Mouse (Mus musculus): ENCODE measurements at regions not wholly inside any gene's neighbourhood (a gene's known extent, or its start where the extent isn't known, plus 50 kb on each side); places are given as distances from the start of the nearest gene placed in this dataset.
"Not testable (repeated sequence)": the region's sequence is repeated elsewhere in the genome, so short reads cannot be mapped to it uniquely, and the experiment has no call there.

DNA sequence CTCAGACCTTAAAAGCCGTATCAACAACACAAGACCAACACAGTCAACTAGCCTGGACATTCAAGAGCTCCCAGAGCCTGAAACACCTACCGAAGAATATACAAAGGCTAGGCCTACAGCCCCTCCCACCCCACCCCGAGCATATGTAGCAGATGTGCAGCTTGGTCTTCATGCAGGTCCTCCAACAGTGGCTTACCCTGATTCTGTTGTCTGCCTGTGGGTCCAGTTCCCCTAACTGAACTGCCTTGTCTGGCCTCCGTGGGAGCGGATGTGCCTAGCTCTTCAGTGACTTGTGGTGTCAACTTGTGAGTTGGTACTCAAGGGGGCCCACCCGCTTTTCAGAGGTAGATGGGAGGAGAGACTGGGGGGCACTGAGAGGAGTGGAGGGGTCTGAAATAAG, 398.6 kb downstream of the Arl4a start:
- in situ Hi-C loops (cut with MboI; ENCODE audit: unreplicated experiment in 2 of 2), result loop anchor here in 1 of 2 experiments (10.0 kb wide), 1 partner anchor 466 kb away; no protein-coding TSS in a partner anchor

DNA sequence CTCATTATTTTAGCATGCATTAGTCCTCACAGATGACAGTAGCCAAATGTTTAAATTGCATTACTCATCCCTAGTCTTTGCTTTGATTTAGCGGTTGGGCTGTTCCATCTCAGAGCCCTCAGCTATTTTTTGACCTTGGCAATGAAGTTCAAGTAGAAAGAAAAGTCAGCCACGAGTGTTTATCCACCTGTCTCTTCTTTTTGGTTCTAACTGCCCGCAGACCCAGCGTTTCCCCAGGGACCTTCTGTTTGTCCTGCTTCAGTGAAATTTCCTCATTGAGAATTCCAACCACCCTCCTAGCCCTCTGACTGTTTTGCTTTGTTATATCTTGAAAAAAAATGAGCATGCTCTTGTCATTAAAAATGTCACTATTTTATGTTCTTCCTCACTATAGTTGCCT, 403.5 kb downstream of the Arl4a start:
- in situ Hi-C loops (cut with MboI; ENCODE audit: unreplicated experiment in 2 of 2), result loop anchor here in 1 of 2 experiments (10.0 kb wide), 1 partner anchor 470 kb away; no protein-coding TSS in a partner anchor

DNA sequence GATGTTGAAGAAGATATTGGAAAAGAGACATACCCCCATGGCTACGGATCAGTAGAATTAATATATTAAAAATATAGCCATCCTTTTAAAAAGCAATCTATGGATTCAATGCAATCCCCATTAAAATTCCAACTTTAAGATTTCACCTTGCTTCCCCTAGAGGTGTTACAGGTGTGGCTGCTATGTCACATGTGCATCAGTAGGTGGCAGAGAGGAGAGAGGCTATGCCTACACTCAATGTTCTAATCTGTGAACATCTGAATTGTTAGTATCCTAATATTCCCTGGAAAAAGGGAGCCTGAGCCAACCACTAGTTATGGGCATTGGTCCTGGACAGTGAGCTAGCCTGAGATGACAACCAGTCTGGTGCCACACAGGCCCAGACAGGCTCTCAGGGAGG, 416.6 kb downstream of the Arl4a start:
- in situ Hi-C loops (cut with MboI; ENCODE audit: unreplicated experiment in 2 of 2), result no loop called here

DNA sequence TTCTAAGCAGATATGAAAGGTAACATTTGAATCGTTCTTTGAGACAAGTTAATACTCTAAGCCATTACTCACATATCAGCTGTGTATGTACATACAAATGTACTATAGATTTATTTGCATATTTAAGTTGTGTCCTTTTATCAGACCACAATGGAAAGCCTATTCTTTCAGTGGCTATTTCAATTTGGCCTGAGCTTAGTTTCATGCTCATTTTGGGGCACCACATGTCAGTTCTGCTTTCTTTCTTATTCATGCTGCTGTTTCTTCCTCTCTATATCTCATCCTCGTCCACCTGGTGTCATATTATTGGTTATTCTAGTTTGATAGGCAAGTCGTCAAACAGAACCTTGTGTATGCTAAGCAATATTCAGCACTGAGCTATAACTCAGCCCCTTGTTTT, 432.5 kb downstream of the Arl4a start:
- in situ Hi-C loops (cut with MboI; ENCODE audit: unreplicated experiment in 2 of 2), result no loop called here

DNA sequence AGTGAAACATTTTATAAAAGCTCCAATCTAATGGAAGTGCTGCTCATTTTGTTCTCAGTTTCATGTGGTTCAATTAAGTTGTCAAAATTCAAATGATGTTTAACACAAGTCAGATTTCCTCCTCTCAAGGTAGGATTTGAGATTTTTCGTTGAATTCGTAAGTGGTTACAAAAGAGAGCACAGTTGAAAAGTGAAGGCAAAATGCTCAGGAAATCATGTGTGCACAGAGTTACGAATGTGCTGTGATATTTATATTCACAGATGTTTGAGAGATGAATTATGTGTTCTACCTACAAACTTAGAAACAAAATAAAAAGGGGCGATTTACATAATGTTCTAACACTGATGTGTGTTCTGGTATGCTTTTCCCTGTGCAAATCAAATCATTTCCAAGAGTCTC, 433.1 kb downstream of the Arl4a start:
- in situ Hi-C loops (cut with MboI; ENCODE audit: unreplicated experiment in 2 of 2), result no loop called here

DNA sequence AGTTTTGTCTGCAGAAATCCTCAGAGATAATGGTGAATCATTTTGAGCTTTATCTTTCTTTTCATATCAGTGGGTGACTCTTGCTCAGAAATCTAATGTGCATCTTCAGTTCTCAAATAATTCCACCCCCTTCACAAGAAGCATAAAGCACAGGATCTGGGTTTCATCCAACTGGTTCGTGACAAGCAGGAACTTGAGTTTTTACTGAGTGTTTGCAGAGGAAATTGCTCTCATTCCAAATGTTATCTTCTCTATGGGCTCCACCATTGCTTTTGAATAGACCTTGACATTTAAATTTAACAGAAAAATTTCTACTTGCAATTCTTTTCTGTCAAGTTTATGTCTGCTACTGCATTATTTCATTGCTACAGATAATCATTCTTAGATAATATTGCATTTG, 443.1 kb downstream of the Arl4a start:
- in situ Hi-C loops (cut with MboI; ENCODE audit: unreplicated experiment in 2 of 2), result no loop called here

DNA sequence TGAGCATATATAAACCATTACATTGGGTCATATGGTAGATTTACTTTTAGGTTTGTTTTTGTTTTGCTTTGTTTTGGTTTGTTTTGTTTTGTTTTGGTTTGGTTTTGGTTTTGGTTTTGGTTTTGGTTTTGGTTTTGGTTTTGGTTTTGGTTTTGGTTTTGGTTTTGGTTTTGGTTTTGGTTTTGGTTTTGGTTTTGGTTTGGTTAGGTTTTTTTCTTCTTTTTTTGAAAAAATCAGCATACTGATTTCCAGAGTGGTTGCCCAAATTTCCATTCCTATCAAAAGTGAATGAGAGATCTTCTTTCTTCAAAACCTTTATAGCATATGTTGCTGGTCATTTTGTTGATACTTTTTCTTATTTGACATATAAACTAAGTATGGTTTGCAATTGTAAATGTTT, 444.0 kb downstream of the Arl4a start:
- in situ Hi-C loops (cut with MboI; ENCODE audit: unreplicated experiment in 2 of 2), result not testable (repeated sequence)

DNA sequence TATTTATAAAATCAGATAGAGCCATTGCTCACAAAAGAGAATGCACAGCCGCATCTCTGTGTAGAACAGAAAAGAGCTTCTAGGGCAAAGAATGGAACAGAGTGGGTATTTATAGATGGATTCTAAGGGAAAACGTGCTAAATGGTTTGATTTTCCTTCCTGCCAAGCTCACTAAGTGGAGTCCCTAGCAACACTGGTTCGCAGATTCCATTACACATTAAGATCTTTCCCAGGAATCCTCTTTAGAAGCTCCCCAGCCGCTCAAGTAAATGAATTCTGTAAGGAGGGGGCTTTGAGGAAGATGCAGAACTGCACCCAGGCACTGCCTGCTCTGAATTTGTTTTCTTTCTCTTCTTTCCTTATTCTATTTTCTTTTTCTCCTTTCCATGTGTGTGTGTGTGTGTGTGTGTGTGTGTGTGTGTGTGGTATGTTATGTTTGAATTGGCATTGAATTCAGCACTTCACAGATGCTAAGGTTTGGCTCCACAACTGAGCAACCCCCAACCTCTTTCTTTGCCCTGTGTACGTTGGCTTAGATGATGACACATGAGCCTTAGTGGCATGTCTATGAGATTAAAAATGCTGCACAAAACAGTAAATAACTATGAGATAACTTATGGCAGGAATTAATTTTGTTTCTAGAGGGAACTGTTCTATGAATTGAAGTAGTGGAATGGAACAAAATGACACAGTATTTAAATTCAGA, 450.5 kb downstream of the Arl4a start:
- in situ Hi-C loops (cut with MboI; ENCODE audit: unreplicated experiment in 2 of 2), result no loop called here

DNA sequence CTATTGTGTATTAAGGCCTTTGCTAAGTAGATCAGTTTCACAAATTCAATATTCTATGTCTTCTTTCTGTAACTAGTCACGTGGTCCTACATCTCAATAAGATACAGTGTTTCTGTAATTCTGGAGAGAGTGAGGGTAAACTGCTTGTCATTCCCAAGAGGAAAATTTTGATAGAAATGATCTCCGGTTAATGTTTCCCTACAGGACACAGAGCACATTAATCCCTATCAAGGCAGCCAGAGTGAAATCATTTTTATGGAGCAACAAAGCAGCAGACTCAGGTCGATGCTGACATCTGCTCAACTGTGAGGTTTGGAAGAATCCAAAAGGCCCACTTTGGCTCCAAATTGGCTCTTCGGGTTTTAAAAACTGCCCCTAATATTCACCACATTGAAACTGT, 451.7 kb downstream of the Arl4a start:
- in situ Hi-C loops (cut with MboI; ENCODE audit: unreplicated experiment in 2 of 2), result no loop called here

DNA sequence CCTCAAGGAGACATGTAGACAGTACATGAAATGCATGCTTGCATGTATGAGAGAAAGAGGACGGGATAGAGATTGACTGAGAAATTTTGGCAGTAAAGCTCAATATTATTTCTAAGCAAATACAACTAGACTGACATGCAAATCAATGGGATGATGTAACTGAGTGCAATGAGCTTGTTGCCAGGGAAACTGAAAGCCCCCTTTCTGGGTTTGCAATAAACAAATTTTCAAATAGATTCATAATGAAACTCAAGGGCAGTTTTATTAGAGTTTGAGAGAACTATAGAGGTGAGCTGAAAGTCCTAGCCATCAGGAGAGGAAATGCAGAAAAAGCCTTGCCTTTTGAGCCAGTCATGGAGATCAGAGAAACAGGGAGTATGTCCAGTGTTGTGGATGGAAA, 460.2 kb downstream of the Arl4a start:
- in situ Hi-C loops (cut with MboI; ENCODE audit: unreplicated experiment in 2 of 2), result no loop called here

DNA sequence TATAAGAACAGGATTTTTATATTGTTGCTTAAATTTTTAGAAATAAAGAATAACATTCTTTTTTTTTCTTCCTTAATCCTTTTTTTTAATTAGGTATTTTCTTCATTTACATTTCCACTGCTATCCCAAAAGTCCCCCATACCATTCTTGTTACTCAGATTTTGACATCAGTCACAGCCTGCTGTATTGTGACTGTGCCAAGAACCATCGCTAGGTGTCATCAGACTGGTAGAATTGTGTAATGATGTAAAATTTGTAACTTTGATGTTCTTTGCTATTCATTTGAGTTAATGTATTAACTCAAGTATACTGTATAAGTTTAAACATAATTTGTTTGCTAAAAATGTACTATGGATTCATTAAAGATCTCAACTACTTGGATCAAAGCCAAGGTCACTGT, 465.0 kb downstream of the Arl4a start:
- in situ Hi-C loops (cut with MboI; ENCODE audit: unreplicated experiment in 2 of 2), result no loop called here

DNA sequence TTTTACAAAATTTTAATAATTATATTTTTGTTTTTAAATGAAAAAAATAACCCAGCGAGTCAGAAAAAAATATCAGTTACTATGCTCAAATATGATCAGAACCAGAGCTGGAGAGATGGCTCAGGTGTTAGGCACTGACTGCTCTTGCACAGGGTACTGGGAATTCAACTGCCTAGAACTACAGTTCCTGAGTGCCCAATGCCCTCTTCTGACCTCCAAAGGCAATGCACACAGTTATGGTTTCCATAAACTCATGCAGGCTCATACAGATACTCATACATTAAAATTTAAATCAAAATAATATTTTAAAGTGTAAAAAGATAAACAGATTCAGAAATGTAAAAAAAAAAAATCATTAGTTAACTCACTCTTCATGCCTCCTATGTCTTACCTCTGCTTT, 465.7 kb downstream of the Arl4a start:
- in situ Hi-C loops (cut with MboI; ENCODE audit: unreplicated experiment in 2 of 2), result no loop called here

DNA sequence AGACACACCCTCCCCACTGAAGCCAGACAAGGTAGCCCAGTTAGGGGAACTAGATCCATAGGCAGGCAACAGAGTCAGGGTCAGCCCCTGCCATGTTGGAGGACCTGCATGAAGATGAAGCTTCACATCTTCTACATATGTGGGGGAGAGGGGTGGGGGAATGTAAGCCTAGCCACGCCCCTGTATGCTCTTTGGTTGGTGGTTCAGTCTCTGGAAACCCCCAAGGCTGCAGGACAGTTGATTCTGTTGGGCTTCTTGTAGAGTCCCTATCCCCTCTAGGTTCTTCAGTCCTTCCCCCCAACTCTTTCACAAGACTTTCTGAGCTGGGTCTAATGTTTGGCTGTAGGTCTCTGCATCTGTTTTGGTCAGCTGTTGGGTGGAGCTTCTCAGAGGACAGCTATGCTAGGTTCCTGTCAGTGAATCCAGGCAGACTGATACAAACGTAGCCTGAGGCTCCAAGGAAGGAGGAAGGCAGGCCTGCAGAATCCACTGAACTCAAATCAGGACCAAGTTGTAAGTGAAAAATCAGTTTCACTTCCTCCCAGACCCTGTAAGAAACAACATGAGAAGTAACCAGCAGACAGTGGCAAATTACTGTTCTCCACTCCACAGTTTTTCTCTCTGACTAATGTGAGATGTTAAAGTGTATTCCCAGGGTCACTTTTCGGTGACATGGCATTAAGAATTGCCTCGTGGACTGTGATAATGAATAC, 476.9 kb downstream of the Arl4a start:
- in situ Hi-C loops (cut with MboI; ENCODE audit: unreplicated experiment in 2 of 2), result no loop called here

DNA sequence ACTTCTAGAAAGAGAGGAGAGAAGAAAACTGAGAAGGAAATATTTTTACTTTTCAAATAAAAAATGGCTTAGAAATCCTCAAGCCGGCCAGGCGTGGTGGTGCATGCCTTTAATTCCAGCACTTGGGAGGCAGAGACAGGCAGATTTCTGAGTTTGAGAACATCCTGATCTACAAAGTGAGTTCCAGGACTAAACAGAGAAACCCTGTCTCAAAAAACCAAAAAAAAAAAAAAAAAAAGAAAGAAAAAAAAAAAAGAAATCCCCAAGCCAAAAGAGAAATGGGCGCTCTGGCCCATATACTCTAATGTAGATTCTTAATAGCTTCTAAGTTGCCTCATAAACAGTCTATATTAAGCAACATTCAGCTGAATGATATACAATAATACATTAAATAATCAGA, 479.3 kb downstream of the Arl4a start:
- in situ Hi-C loops (cut with MboI; ENCODE audit: unreplicated experiment in 2 of 2), result no loop called here

DNA sequence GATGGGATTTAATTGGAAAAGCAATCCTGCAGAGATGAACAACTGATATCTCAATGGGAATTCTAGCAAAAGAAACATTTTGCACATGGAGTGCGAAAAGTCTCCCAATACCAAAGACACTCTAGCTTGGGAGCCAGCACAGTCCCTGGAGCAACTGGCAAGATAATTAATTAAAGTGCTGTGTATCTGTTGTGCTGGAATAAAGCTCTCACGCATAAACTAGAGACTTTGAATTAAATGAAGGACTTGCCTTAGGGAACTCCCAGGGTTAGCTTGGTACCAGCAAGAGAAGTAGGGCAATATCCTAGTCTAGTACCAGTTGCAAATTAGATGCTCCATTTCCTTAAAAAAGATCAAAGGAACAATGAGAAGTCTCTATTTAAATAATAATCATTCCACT, 501.5 kb downstream of the Arl4a start:
- in situ Hi-C loops (cut with MboI; ENCODE audit: unreplicated experiment in 2 of 2), result no loop called here

DNA sequence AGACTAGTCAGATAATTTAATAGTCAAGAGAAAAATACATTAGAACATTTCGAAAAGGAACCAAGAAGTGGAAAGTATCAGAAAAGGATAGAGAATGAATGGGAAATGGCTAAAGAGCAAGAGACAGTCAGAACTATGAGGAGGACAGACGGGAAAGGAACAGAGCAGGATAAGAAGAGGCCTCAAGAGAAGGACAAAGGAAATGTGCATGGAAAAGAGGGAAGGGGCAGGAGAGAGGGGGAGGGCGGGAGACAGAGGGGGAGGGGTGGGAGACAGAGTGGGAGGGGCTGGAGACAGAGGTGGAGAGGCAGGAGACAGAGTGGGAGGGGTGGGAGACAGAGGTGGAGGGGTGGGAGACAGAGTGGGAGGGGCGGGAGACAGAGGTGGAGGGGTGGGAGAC, 509.7 kb downstream of the Arl4a start:
- in situ Hi-C loops (cut with MboI; ENCODE audit: unreplicated experiment in 2 of 2), result no loop called here

DNA sequence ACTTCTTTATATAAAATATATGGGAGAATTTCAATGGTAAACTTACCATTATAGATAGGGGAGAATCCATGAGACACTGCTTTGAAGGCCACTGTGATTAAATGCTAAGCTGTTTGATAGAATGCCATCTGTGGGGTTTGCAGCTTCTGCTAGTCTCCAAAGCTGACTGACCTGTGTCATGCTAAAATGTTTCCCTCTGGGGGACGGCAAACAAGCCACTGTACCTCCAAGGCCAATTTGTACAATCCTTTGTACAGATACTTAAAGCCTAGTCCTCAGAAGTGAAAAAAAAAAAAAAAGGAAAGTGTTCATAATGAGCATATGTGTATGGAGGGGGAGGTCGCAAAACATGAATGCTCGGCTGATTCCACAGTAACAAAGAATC, 510.6 kb downstream of the Arl4a start:
- in situ Hi-C loops (cut with MboI; ENCODE audit: unreplicated experiment in 2 of 2), result no loop called here

DNA sequence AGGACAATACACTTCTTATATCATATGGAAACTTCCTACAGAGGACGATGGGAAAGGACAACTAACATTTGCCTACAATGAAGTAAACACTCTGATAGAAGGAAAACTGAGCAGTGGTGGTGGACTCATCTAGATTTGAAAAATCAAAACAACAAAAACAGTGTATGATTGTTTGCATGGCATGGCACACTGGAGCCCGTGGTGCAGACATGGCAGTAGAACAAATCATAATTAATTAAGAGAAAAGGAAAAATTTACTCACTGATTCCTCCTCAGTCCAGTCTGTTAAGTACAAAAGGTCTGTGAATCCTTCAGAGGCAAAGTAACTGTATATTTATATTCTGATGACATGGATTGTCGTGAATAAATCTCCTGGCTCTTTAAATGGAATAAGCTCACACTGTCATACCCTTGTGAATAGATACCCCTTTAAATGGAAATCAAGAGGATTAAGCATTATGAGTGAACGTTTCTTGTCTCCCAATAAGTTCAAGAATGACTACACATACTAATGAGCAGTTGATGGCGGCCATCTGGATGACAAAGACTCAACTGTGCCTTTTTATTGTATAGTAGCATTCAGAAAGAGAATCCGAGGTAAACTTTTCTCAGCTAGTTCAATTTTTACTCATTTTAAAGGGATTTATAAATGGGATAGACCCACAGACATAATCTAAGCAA, 511.1 kb downstream of the Arl4a start:
- in situ Hi-C loops (cut with MboI; ENCODE audit: unreplicated experiment in 2 of 2), result no loop called here

DNA sequence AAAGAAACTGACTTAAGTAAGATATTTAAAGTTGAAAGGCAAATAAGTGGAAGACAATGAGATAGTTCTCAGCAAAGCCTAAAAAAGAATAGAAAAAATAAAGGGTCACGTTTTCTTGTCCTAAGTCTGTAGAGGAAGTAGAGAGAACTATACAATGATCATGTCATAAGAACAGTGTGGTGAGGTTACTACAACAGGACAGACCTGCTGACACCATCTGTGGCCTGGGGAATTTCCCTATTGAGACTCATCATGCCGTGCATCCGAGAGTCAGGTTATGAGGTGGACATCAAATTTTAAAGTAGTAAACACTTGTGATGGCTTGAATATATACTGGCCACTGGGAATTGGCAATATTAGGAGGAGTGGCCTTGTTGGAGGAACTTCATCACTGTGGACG, 522.1 kb downstream of the Arl4a start:
- in situ Hi-C loops (cut with MboI; ENCODE audit: unreplicated experiment in 2 of 2), result loop anchor here (5.0 to 25.0 kb wide), 4 partner anchors 102 to 1172 kb away; no protein-coding TSS in a partner anchor

DNA sequence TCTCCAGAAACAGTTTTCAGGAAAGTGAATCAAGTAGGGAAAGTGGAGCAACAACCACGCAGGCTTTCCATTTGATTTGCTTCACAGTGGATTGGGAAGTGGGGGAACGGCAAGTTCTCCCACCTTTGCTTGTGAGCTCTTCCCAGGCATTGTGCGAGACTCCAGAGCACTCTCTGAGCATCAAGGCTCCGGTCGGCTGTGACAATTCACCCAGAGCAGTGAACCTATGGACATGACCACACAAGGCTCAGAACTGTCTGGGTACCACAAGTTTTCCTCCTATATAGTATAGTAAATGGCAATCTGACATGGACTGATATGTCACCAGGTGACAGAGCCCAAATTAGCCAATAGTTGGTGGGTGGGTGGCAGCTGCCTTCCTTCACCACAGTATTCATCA, 527.0 kb downstream of the Arl4a start:
- in situ Hi-C loops (cut with MboI; ENCODE audit: unreplicated experiment in 2 of 2), result loop anchor here (5.0 to 25.0 kb wide), 7 partner anchors 154 to 1316 kb away; partner anchors contain the start of gene Arl4a (in 1 of the 2)

DNA sequence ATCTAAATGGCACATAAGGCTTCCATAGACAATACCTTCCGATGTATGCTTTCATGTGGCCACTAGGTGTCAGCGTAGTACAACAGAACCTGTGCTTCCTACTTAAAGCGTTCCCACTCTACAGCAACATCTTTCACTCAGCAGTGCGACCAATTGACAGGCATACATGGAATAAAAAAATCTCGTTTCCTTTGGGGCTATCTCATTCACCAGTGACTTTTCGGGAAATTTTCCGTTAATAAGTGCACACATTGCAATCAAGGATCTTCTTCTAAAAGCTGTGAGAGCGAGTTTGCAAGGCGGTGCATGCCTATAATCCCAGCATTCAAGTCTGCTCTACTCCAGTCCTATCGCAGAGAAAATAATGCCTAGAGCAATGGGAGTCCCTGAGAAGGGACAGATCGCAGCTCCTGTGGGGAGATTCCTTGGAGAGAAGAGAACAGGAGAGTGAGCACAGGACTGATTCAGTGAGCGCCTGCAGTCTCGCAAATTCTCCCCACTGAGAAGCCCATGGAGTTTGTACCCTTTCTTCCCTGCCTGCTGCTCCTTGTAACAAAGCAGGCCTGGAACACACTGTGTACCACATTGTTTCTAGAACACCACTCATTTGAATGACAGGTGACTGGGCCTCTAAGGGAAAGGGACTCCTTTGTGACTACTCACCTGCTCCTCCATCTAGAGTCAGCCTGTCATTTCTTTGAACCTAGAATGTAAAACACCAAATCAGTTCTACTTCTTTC, 527.6 kb downstream of the Arl4a start:
- in situ Hi-C loops (cut with MboI; ENCODE audit: unreplicated experiment in 2 of 2), result loop anchor here (5.0 to 25.0 kb wide), 7 partner anchors 155 to 1317 kb away; partner anchors contain the start of gene Arl4a (in 1 of the 2)

Measured in v-Abl transformed pro-B cells (cell line).